Mouse (Mus musculus): ENCODE measurements around the gene Scel. TPM values are rescaled to one million over a fixed set of nuclear protein-coding genes. Genes with fewer than 3 reads are reported as not detected.

The Scel gene
- polyA plus RNA-seq, 1 experiment from 2014 or later: 0.27 TPM

Other genes starting within 250 kb of the Scel start
- 27.6 to 46.3 TPM (median 44.3 TPM) in 3 replicates for gene Mycbp2, start 166.5 kb upstream of the Scel start, polyA plus RNA-seq (2018)
- 0.22 to 0.26 TPM in 2 of 3 replicates, not detected in the other for gene Slain1, start 136.9 kb downstream of the Scel start, polyA plus RNA-seq (2018)